Mouse (Mus musculus): ENCODE results near the gene P4ha1. TPM values are rescaled to one million over a fixed set of nuclear protein-coding genes. Genes with fewer than 3 reads are reported as not detected.

Gene P4ha1
- polyA plus RNA-seq (2016; fragmentation: Nextera tagmentation; extraction: Ambion mirVana) = 39.8 and 42.6 TPM in 2 replicates

DNA sequence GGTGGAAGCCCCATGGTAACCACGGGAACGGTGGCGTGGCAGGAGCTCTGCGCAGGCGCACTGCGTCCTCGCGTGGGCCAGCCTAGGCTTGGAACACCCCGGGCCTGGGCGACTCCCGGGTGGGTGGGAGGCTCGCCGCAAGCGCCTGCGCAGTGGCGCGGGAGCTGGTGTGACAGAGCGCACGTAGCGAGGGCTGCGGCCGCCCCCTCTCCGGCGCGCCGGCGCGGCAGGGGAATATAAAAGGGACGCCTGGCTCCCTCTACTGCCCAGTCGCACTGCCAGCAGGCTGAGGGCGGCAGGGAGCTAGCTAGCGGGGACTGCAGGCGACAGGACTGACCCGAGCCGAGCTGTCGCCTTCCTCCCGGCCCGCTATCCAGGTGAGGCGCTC, at the start of gene P4ha1:
Gene P4ha1 (plus strand): TSS at position 197 of the 388 bp plus-strand sequence.
- under 1% methylated on average over 39 of the region's 39 CpGs for WGBS
- H3K4me1 ChIP-seq = peaks cover 10% of the 10 kb centered on the region
- H3K4me3 ChIP-seq = peak within 1 kb of the TSS; percentile 83

DNA sequence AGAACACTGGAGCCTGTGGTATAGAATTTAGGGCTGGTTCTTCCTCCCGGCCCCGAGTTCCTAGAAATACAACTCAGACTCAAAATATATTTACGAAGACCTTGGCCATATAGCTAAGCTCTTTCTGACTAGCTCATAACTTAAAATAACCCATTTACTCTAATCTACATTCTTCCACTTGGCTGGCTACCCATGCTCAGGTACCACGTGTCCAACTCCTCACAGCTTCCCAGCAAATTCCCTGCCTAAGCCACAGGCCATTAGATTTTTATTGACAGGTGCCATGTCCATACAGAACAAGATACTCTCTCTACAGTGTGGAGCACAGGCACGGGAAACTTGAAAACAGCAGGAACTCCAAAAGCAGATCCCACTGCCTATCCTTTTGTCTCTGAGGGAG, 47.4 kb upstream of the P4ha1 start:
- peaks cover 3% of the 10 kb centered on the region; the same call in 1 of the 2 replicates for H3K4me1 ChIP-seq
- no peak for ATAC-seq (ENCODE audit: low FRiP score, low read depth)
- WGBS = 86% methylated on average over 5 of the region's 5 CpGs

More for the DNA sequence above, at the start of gene P4ha1:
- Histone ChIP-seq H3K36me3 (no peaks in the 10 kb centered on the region), H3K4me2 (replicated peaks) (peak within 1 kb of the TSS; percentile 85), H3K9ac (peak within 1 kb of the TSS; percentile 94), H3K9me3 (no peaks in the 10 kb centered on the region), H3K27ac (peak within 1 kb of the TSS; percentile 95), H3K27me3 (replicated peaks) (no peaks in the 10 kb centered on the region)
- ATAC-seq (ENCODE audit: low FRiP score, low read depth) = peak; percentile 98

DNA sequence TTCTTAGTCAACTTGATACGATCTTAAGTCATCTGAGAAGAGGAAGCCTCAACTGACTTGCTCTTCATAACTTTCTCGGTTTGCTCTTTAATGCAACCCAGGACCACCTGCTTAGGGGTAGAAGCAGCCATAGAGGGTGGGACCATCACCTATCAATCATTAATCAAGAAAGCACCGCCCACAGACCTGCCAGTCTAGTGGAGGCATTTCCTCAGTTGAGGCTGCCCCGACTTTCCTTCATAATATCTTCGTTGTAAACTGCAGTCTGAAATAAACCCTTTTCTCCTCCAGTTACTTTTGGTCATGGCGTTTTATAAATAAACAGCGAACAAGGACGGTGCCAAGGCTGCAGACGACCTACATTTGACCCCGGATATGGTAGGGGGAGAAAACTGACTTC, 46.0 kb upstream of the P4ha1 start:
- WGBS = 73% methylated on average over 10 of the region's 10 CpGs
- Histone ChIP-seq H3K27ac (no peak overlapping the region), H3K4me2 (replicated peaks) (no peak overlapping the region), H3K4me3 (no peak overlapping the region), H3K9me3 (no peaks in the 10 kb centered on the region), H3K9ac (no peak overlapping the region), H3K27me3 (replicated peaks) (no peaks in the 10 kb centered on the region), H3K4me1 (peaks cover 3% of the 10 kb centered on the region; the same call in 1 of the 2 replicates), H3K36me3 (no peaks in the 10 kb centered on the region)
- no peak for ATAC-seq (ENCODE audit: low FRiP score, low read depth)

More for the DNA sequence above, 47.4 kb upstream of the P4ha1 start:
- no peak overlapping the region for H3K4me3 ChIP-seq
- no peaks in the 10 kb centered on the region for H3K9me3 ChIP-seq
- no peaks in the 10 kb centered on the region for H3K36me3 ChIP-seq
- no peak overlapping the region for H3K27ac ChIP-seq
- H3K4me2 ChIP-seq (replicated peaks) = no peak overlapping the region
- H3K9ac ChIP-seq = no peak overlapping the region
- no peaks in the 10 kb centered on the region for H3K27me3 ChIP-seq (replicated peaks)

DNA sequence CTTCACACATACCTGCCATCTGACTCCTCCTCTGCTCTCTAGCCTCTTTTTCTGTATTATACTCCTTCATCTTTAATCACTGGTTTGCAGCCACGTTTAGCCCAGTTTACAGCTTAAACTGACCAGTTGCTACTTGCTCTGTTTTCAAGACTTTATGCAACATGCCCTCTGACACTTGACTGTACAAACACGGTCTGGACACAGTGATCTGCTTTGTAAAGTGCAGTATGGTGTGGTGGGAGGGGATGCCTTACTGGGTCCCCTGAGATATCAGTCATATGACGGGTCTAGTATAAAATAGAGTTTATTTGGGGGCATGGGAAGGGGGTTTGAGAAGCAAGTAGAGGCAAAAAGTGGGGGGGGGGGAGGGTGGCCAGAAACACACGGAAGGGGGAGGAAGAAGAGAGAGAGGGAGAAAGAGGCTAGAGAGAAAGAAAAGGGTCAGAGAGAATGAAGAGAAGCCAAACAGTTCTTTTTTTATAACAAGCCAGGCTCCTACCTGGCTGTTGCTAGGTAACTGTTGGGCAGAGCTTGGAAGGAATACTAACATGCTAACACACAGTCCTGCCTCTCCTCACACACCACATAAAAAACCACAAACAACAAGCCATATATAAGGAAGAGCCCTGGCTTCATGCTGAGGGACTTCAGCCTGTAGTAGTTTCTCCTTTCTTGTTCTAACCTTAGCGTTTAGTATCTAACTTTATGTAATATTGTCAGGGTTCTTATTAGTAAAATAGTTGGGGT, 45.2 kb upstream of the P4ha1 start:
- WGBS = 56% methylated on average over 5 of the region's 5 CpGs
- no peak overlapping the region for H3K4me3 ChIP-seq
- ATAC-seq (ENCODE audit: low FRiP score, low read depth) = no peak
- H3K4me2 ChIP-seq (replicated peaks) = no peak overlapping the region
- H3K9ac ChIP-seq = no peak overlapping the region
- no peaks in the 10 kb centered on the region for H3K27me3 ChIP-seq (replicated peaks)
- H3K9me3 ChIP-seq = no peaks in the 10 kb centered on the region
- peaks cover 3% of the 10 kb centered on the region; the same call in 1 of the 2 replicates for H3K4me1 ChIP-seq
- no peak overlapping the region for H3K27ac ChIP-seq
- no peaks in the 10 kb centered on the region for H3K36me3 ChIP-seq

DNA sequence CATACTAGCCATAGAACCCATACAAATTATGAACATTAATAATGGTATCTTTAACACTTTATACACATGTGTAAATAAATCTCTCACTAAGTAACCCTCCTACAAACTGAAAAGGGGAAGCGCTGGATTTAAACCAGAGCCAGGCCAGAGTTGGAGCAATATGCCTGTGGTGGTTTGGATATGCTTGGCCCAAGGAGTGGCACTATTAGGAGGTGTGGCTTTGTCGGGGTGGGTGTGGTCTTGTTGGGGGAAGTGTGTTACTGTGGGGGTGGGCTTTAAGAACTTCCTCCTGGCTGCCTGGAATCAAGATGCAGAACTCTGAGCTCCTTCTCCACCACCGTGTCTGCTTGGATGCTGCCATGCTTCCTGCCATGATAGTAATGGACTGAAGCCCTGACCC, 39.9 kb upstream of the P4ha1 start:
- no peak overlapping the region for H3K9ac ChIP-seq
- no peaks in the 10 kb centered on the region for H3K9me3 ChIP-seq
- no peaks in the 10 kb centered on the region for H3K4me1 ChIP-seq
- H3K4me2 ChIP-seq (replicated peaks) = no peak overlapping the region
- no peak for ATAC-seq (ENCODE audit: low FRiP score, low read depth)
- H3K27me3 ChIP-seq (replicated peaks) = no peaks in the 10 kb centered on the region
- WGBS = 91% methylated on average over 3 of the region's 3 CpGs
- H3K4me3 ChIP-seq = no peak overlapping the region
- no peak overlapping the region for H3K27ac ChIP-seq
- no peaks in the 10 kb centered on the region for H3K36me3 ChIP-seq

DNA sequence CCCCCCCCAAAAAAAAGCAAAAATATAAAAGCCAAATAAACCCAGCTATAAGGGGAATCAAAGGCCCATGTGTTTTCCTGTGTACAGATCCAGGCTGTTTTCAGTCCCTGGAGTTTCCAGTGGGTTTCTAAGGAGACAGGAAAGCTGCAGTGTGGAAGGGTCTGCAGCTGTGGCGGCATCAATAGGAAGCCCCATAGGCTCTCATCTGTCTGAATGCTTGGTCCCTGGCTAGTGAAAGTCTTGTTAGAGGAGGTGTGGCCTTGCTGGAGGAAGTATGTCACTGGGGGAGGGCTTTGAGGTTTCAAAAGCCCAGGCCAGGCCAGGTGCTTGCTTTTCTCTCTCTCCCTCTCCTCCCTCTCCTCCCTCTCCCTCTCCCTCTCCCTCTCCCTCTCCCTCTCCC, 39.3 kb upstream of the P4ha1 start:
- Histone ChIP-seq H3K27ac (no peak overlapping the region), H3K9ac (no peak overlapping the region), H3K4me1 (no peaks in the 10 kb centered on the region), H3K36me3 (no peaks in the 10 kb centered on the region), H3K27me3 (replicated peaks) (no peaks in the 10 kb centered on the region), H3K9me3 (no peaks in the 10 kb centered on the region), H3K4me2 (replicated peaks) (no peak overlapping the region), H3K4me3 (no peak overlapping the region)
- ATAC-seq (ENCODE audit: low FRiP score, low read depth) = no peak
- 57% methylated on average over 1 of the region's 1 CpGs for WGBS

DNA sequence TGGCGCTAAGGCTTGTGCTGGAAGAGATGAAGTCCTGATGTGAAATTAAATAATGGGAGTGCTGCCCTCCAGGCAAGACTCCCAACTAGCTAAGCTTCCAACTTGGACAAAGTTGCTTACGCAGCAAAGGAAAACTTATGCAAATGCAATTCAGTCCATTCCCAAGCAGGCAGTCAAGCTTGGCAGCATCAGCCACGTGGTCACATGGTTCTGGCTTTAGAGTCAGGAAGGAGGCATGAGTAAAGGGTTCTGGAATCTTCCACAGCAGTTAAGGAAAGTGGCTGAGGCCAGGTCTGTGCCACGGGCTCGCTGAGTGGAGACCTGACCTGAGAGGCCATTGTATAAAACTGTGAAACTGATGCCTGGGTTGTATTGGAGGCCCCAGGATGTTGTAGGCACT, 37.6 kb upstream of the P4ha1 start:
- 77% methylated on average over 5 of the region's 5 CpGs for WGBS
- Histone ChIP-seq H3K9me3 (no peaks in the 10 kb centered on the region), H3K9ac (no peak overlapping the region), H3K27me3 (replicated peaks) (no peaks in the 10 kb centered on the region), H3K4me2 (replicated peaks) (no peak overlapping the region), H3K4me3 (no peak overlapping the region), H3K4me1 (no peaks in the 10 kb centered on the region), H3K36me3 (no peaks in the 10 kb centered on the region), H3K27ac (no peak overlapping the region)
- ATAC-seq (ENCODE audit: low FRiP score, low read depth) = no peak

DNA sequence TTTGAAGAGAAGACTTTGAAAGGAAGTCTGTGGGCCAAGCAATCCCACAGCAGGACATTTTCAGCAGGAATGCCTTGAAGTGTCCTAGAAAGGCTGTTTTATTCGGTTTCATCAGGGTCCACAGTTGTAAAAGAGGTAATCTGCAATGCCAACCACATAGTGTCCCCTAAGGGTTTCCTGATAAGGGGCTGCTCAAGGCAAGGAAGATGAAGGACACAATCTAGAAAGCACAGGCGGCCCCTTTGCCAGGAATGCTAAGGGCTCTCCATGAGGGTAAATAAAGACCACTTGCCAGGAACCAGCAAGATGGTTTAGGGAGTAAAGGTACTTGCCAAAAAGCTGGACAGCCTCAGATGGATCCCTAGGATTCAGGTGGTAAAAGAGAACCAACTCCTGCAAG, 35.8 kb upstream of the P4ha1 start:
- no peak for ATAC-seq (ENCODE audit: low FRiP score, low read depth)
- Histone ChIP-seq H3K27ac (no peak overlapping the region), H3K4me3 (no peak overlapping the region), H3K36me3 (no peaks in the 10 kb centered on the region), H3K9me3 (no peaks in the 10 kb centered on the region), H3K27me3 (replicated peaks) (no peaks in the 10 kb centered on the region), H3K4me2 (replicated peaks) (no peak overlapping the region), H3K4me1 (no peaks in the 10 kb centered on the region), H3K9ac (no peak overlapping the region)
- 41% methylated on average over 2 of the region's 2 CpGs for WGBS

DNA sequence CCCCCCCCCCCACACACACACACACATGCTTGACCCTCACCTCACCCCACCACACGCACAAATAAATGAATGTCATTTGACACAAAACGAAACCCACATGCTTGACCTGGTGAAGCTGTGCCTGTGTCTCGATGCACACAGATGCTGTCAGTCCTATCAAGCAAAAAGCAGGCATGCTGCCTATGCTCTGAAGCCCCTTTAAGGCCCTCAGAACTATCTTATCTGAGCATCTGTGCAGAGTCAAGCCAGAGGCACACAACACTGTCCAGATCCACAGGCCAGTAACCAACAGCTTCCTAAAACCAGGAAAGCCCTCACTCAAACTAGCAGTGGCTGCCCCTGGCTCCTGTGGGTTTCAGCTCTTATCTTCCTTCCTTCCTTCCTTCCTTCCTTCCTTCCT, 35.4 kb upstream of the P4ha1 start:
- H3K36me3 ChIP-seq = no peaks in the 10 kb centered on the region
- H3K9me3 ChIP-seq = no peaks in the 10 kb centered on the region
- H3K27me3 ChIP-seq (replicated peaks) = no peaks in the 10 kb centered on the region
- 79% methylated on average over 3 of the region's 3 CpGs for WGBS
- no peak for ATAC-seq (ENCODE audit: low FRiP score, low read depth)
- H3K27ac ChIP-seq = no peak overlapping the region
- no peaks in the 10 kb centered on the region for H3K4me1 ChIP-seq
- no peak overlapping the region for H3K4me3 ChIP-seq
- no peak overlapping the region for H3K9ac ChIP-seq
- H3K4me2 ChIP-seq (replicated peaks) = no peak overlapping the region

DNA sequence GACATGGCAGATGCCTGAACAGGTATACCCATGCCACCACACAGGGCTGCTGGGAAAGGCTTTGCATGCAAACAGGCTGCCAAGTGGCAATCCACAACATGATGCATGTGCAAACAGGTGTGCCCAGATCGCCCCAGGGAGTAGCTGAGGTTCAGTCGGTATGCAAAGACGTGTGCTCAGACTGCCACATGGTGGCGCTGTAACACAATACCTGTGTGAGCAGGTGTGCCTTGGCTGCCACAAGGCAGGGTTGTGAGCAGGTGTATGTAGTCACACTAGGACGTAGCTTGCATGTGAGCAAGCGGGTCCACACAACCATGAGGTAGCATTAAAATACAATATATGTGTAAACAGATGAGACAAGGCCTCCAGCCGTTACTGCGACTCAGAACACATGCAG, 34.0 kb upstream of the P4ha1 start:
- Histone ChIP-seq H3K27me3 (replicated peaks) (no peaks in the 10 kb centered on the region), H3K9ac (no peak overlapping the region), H3K4me2 (replicated peaks) (no peak overlapping the region), H3K9me3 (no peaks in the 10 kb centered on the region), H3K27ac (no peak overlapping the region), H3K36me3 (no peaks in the 10 kb centered on the region), H3K4me1 (no peaks in the 10 kb centered on the region), H3K4me3 (no peak overlapping the region)
- ATAC-seq (ENCODE audit: low FRiP score, low read depth) = no peak
- 61% methylated on average over 8 of the region's 8 CpGs for WGBS

DNA sequence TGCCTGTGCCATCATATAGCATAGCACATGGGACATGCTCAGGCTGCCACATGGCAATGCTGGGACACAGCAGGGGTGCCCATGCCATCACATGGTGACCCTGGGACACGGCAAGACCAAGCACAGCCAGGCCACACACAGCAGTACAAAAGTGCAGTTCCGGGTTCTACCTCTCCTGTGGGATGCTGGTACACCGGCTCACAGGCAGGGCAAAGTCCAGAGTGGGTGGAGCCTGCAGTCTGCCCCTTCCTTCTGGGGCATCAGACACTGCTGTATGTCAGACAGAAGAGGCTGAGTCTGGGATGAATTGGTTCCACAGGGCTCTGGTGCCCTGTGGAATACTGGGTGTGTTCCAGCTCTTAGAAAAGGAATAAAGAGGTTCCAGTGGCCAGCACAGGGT, 31.6 kb upstream of the P4ha1 start:
- H3K4me1 ChIP-seq = no peaks in the 10 kb centered on the region
- ATAC-seq (ENCODE audit: low FRiP score, low read depth) = no peak
- H3K27me3 ChIP-seq (replicated peaks) = no peaks in the 10 kb centered on the region
- no peak overlapping the region for H3K4me2 ChIP-seq (replicated peaks)
- H3K27ac ChIP-seq = no peak overlapping the region
- H3K9me3 ChIP-seq = no peaks in the 10 kb centered on the region
- H3K36me3 ChIP-seq = no peaks in the 10 kb centered on the region
- H3K9ac ChIP-seq = no peak overlapping the region
- 66% methylated on average over 3 of the region's 3 CpGs for WGBS
- H3K4me3 ChIP-seq = no peak overlapping the region

DNA sequence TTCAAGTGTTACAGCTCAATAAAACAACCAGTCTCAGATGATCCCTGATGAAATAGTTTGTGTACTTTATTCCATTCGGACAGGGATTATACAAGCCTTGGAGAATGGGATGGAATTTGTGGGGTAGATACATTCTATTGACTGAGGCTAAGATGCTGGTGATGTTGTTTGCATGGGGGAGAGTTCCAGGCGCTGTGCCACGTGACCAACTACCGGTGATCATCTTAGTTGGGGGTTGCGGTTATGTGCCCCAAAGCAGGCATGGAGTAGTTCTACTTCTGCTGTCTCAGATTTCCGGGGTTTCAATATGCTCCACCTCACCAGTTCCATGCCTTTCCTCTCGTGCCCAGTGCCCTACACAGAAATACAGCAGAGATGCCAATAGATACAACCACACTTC, 31.0 kb upstream of the P4ha1 start:
- Histone ChIP-seq H3K9me3 (no peaks in the 10 kb centered on the region), H3K4me1 (no peaks in the 10 kb centered on the region), H3K27me3 (replicated peaks) (no peaks in the 10 kb centered on the region), H3K27ac (no peak overlapping the region), H3K36me3 (no peaks in the 10 kb centered on the region), H3K4me3 (no peak overlapping the region), H3K4me2 (replicated peaks) (no peak overlapping the region), H3K9ac (no peak overlapping the region)
- ATAC-seq (ENCODE audit: low FRiP score, low read depth) = no peak
- 88% methylated on average over 7 of the region's 7 CpGs for WGBS

DNA sequence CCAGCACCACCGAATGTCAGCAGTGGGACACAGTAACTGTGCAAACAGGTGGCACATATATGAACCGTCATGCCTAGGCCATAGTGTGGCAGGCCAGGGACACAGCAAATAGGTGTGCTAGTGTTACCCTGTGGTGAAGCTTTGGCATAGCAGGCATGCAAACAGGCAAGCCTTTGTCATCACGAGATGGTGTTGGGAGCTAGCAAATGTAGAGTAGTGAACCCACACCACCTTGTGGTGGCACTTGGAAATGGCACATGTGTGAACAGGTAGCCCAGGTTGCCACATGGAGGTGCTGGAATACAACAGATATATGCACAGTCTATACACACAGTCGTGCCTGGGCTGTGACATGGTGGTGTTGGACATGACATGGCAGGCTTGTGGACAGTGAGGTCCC, 30.5 kb upstream of the P4ha1 start:
- Histone ChIP-seq H3K4me2 (replicated peaks) (no peak overlapping the region), H3K36me3 (no peaks in the 10 kb centered on the region), H3K27ac (no peak overlapping the region), H3K4me1 (no peaks in the 10 kb centered on the region), H3K4me3 (no peak overlapping the region), H3K9ac (no peak overlapping the region), H3K27me3 (replicated peaks) (no peaks in the 10 kb centered on the region), H3K9me3 (no peaks in the 10 kb centered on the region)
- 33% methylated on average over 4 of the region's 4 CpGs for WGBS
- peak; percentile 43 for ATAC-seq (ENCODE audit: low FRiP score, low read depth)

All from neural tube, embryonic 12.5 days (tissue).